ENCODE assay signal across 8 mouse cellular contexts in genomic region chr4:151934215-151934572, GRCm38 (mm10). TPM values are rescaled to one million over a fixed set of nuclear protein-coding genes. Genes with fewer than 3 reads are reported as not detected.
DNase-seq lines count a peak whose midpoint lies in the region; ATAC-seq and TF ChIP-seq lines count a peak whose summit lies in the region.

No protein-coding gene starts in this region.

- H3K4me2 ChIP-seq in intestine, embryonic 14.5 days (ENCODE audit: low read length) = peak overlapping the region; percentile 97
- H3K4me2 ChIP-seq in midbrain, embryonic 13.5 days (replicated peaks) = peak overlapping the region; percentile 99

- H3K27me3 ChIP-seq in C2C12 (ENCODE audit: control insufficient read depth, insufficient read depth, insufficient read length) = no peaks in the 10 kb centered on the region
- no peaks in the 10 kb centered on the region for H3K27me3 ChIP-seq in embryonic facial prominence, embryonic 10.5 days (replicated peaks; ENCODE audit: low read depth, poor library complexity, severe bottlenecking)
- no peaks in the 10 kb centered on the region for H3K27me3 ChIP-seq in intestine, embryonic 14.5 days (replicated peaks; ENCODE audit: control insufficient read depth, insufficient read depth, low read length)
- no peaks in the 10 kb centered on the region for H3K27me3 ChIP-seq in midbrain, embryonic 13.5 days

- H3ac ChIP-seq in C2C12 (ENCODE audit: control insufficient read depth, insufficient read length, low read depth) = peak overlapping the region; percentile 92

- peaks cover 52% of the 10 kb centered on the region for H3K79me3 ChIP-seq in C2C12 (ENCODE audit: low read depth)

- peaks cover 57% of the 10 kb centered on the region for H3K79me2 ChIP-seq in C2C12 (ENCODE audit: control insufficient read depth, insufficient read depth)

- H3K9ac ChIP-seq in intestine, embryonic 14.5 days (ENCODE audit: low read length) = peak overlapping the region; percentile 92
- H3K9ac ChIP-seq in midbrain, embryonic 13.5 days (replicated peaks) = peak overlapping the region; percentile 84

- 2% methylated on average over 23 of the region's 23 CpGs for WGBS in embryonic facial prominence, embryonic 10.5 days
- under 1% methylated on average over 23 of the region's 23 CpGs for WGBS in intestine, embryonic 14.5 days
- WGBS in midbrain, embryonic 13.5 days = under 1% methylated on average over 23 of the region's 23 CpGs

- H3K36me3 ChIP-seq in C2C12 (ENCODE audit: control insufficient read depth, insufficient read depth) = peaks cover 7% of the 10 kb centered on the region
- H3K36me3 ChIP-seq in embryonic facial prominence, embryonic 10.5 days (replicated peaks) = peaks cover 23% of the 10 kb centered on the region
- no peaks in the 10 kb centered on the region for H3K36me3 ChIP-seq in intestine, embryonic 14.5 days (ENCODE audit: control insufficient read depth, insufficient read depth, low read length)
- H3K36me3 ChIP-seq in midbrain, embryonic 13.5 days = no peaks in the 10 kb centered on the region

- ATAC-seq in intestine, embryonic 14.5 days (replicated peaks; ENCODE audit: low FRiP score, low TSS enrichment, low read depth) = no peak
- ATAC-seq in midbrain, embryonic 13.5 days = no peak

- H3K27ac ChIP-seq in embryonic facial prominence, embryonic 10.5 days (replicated peaks) = peak overlapping the region; percentile 97
- H3K27ac ChIP-seq in intestine, embryonic 14.5 days (ENCODE audit: low read depth) = 0 out of 2 replicates have a peak overlapping the region, but pooled peaks have one; percentile 51
- no peak overlapping the region for H3K27ac ChIP-seq in midbrain, embryonic 13.5 days

- no peaks in the 10 kb centered on the region for H3K9me3 ChIP-seq in embryonic facial prominence, embryonic 10.5 days
- H3K9me3 ChIP-seq in intestine, embryonic 14.5 days (ENCODE audit: control insufficient read depth, low read length) = no peaks in the 10 kb centered on the region
- H3K9me3 ChIP-seq in midbrain, embryonic 13.5 days = no peaks in the 10 kb centered on the region

- no peak for TF ChIP-seq CTCF in C2C12 (IDR thresholded peaks at IDR 0.05; ENCODE audit: control insufficient read depth, insufficient read depth, insufficient read length)

- peaks cover 26% of the 10 kb centered on the region for H3K4me1 ChIP-seq in embryonic facial prominence, embryonic 10.5 days
- peaks cover 12% of the 10 kb centered on the region for H3K4me1 ChIP-seq in intestine, embryonic 14.5 days (replicated peaks; ENCODE audit: control insufficient read depth, insufficient read depth, low read length)
- peaks cover 26% of the 10 kb centered on the region for H3K4me1 ChIP-seq in midbrain, embryonic 13.5 days (replicated peaks)

- peak overlapping the region; percentile 100 for H3K4me3 ChIP-seq in C2C12 (ENCODE audit: insufficient read depth, poor library complexity, severe bottlenecking)
- H3K4me3 ChIP-seq in embryonic facial prominence, embryonic 10.5 days = peak overlapping the region; percentile 100
- peak overlapping the region; percentile 99 for H3K4me3 ChIP-seq in intestine, embryonic 14.5 days (ENCODE audit: low read depth, low read length)
- peak overlapping the region; percentile 87 for H3K4me3 ChIP-seq in midbrain, embryonic 13.5 days (replicated peaks)

- peak; percentile 20 for DNase-seq in cerebellum, adult 8-10 months
- no peak for DNase-seq in cerebellum, adult 9-11 months
- DNase-seq in embryonic facial prominence, embryonic 10.5 days (ENCODE audit: low spot score) = peak; percentile 30
- peak; percentile 61 for DNase-seq in intestine, embryonic 14.5 days (ENCODE audit: low spot score)
- no peak for DNase-seq in layer of hippocampus, adult 9-10 months (ENCODE audit: low spot score)
- no peak for DNase-seq in left cerebral cortex, adult 11 months (ENCODE audit: low spot score)

TF ChIP-seq in C2C12, 6 proteins besides CTCF, POLR2A, EP300 and RAD21:
- TF ChIP-seq MYOD1 (IDR thresholded peaks at IDR 0.05; ENCODE audit: control insufficient read depth, insufficient read length, low read depth) (no peak), MYOG (IDR thresholded peaks at IDR 0.05; ENCODE audit: control insufficient read depth, extremely low read depth, insufficient read length) (no peak), CEBPB (IDR thresholded peaks at IDR 0.05; ENCODE audit: low read depth) (no peak), FOSL1 (IDR thresholded peaks at IDR 0.05; ENCODE audit: insufficient read depth, low read length, poor library complexity, severe bottlenecking) (no peak), USF1 (IDR thresholded peaks at IDR 0.05; ENCODE audit: low read depth) (no peak)

RNA-seq across cellular contexts. Expression of gene Dnajc11, which starts 0.7 kb away (rescaled TPM):
- 61.5 TPM for polyA plus RNA-seq in C2C12 (2012; fragmentation: generic; extraction: Trizol)
- polyA plus RNA-seq in embryonic facial prominence, embryonic 10.5 days (2016; fragmentation: Nextera tagmentation; extraction: Ambion mirVana) = 113 and 121 TPM in 2 replicates
- 72.7 and 76.7 TPM in 2 replicates for polyA plus RNA-seq in intestine, embryonic 14.5 days (2014; fragmentation: Nextera tagmentation; extraction: Ambion mirVana)
- polyA plus RNA-seq in midbrain, embryonic 13.5 days (2015; fragmentation: Nextera tagmentation; extraction: Ambion mirVana) = 88.0 and 89.2 TPM in 2 replicates

RNA-seq across cellular contexts. Expression of gene Thap3, which starts 54.6 kb away (rescaled TPM):
- polyA plus RNA-seq in C2C12 (2012; fragmentation: generic; extraction: Trizol) = 32.8 TPM
- polyA plus RNA-seq in embryonic facial prominence, embryonic 10.5 days (2016; fragmentation: Nextera tagmentation; extraction: Ambion mirVana) = 33.5 and 34.7 TPM in 2 replicates
- polyA plus RNA-seq in intestine, embryonic 14.5 days (2014; fragmentation: Nextera tagmentation; extraction: Ambion mirVana) = 29.8 and 34.0 TPM in 2 replicates
- polyA plus RNA-seq in midbrain, embryonic 13.5 days (2015; fragmentation: Nextera tagmentation; extraction: Ambion mirVana) = 34.7 and 38.0 TPM in 2 replicates

Comparison
In these comparisons a context has a peak if more than half of its experiments do, and no peak if none do; other contexts are left out.
1. DNase-seq: peak in cerebellum, adult 8-10 months (single experiment), embryonic facial prominence, embryonic 10.5 days (single experiment) and intestine, embryonic 14.5 days (single experiment); none in cerebellum, adult 9-11 months (single experiment), layer of hippocampus, adult 9-10 months (single experiment) and left cerebral cortex, adult 11 months (single experiment).
2. Peak in every context shown above with its lines, with median percentiles within 50 percentile points of each other: H3K4me3 ChIP-seq.